Mouse (Mus musculus): ENCODE data around the gene Klc2.

The Klc2 gene

GRCm38 (mm10) chr19:5073028-5073427, 45.3 kb downstream of the Klc2 start:
- DNase-seq (ENCODE audit: low read depth, low spot score) = peak; percentile 88

- DNase-seq (ENCODE audit: low read depth, low spot score) = peak; percentile 90
These were observed 45.9 kb downstream of the Klc2 start for GRCm38 (mm10) chr19:5072389-5073019.

- DNase-seq (ENCODE audit: low read depth, low spot score) = peak; percentile 98
These were observed 46.6 kb downstream of the Klc2 start for GRCm38 (mm10) chr19:5071545-5072369.

GRCm38 (mm10) chr19:5071077-5071476, 47.3 kb downstream of the Klc2 start:
- no peak for DNase-seq (ENCODE audit: low read depth, low spot score)

- DNase-seq (ENCODE audit: low read depth, low spot score) = no peak
These were observed 48.4 kb downstream of the Klc2 start for GRCm38 (mm10) chr19:5069978-5070377.

- DNase-seq (ENCODE audit: low read depth, low spot score) = no peak
These were observed 48.9 kb downstream of the Klc2 start for GRCm38 (mm10) chr19:5069486-5069885.

- no peak for DNase-seq (ENCODE audit: low read depth, low spot score)
These were observed 49.7 kb downstream of the Klc2 start for GRCm38 (mm10) chr19:5068570-5069234.

- peak; percentile 51 for DNase-seq (ENCODE audit: low read depth, low spot score)
These were observed 50.3 kb downstream of the Klc2 start, which contains the start of gene Cd248 for GRCm38 (mm10) chr19:5067867-5068569. TSS of gene Cd248 (plus strand) at chr19:5068078.

- peak; percentile 49 for DNase-seq (ENCODE audit: low read depth, low spot score)
These were observed 51.1 kb downstream of the Klc2 start for GRCm38 (mm10) chr19:5067040-5067799.

GRCm38 (mm10) chr19:5065104-5065503, 53.3 kb downstream of the Klc2 start:
- no peak for DNase-seq (ENCODE audit: low read depth, low spot score)

- DNase-seq (ENCODE audit: low read depth, low spot score) = no peak
These were observed 55.9 kb downstream of the Klc2 start for GRCm38 (mm10) chr19:5062446-5062845.

GRCm38 (mm10) chr19:5062041-5062440, 56.3 kb downstream of the Klc2 start:
- no peak for DNase-seq (ENCODE audit: low read depth, low spot score)

GRCm38 (mm10) chr19:5060365-5061330, 57.7 kb downstream of the Klc2 start:
- DNase-seq (ENCODE audit: low read depth, low spot score) = peak; percentile 76

GRCm38 (mm10) chr19:5058801-5059771, 59.3 kb downstream of the Klc2 start:
- DNase-seq (ENCODE audit: low read depth, low spot score) = peak; percentile 88

- DNase-seq (ENCODE audit: low read depth, low spot score) = peak; percentile 94
These were observed 60.2 kb downstream of the Klc2 start for GRCm38 (mm10) chr19:5057876-5058775.

Data from ZHBTc4 (cell line).